Comparison of ENCODE assay signal across 9 mouse cellular contexts in the genomic region with DNA sequence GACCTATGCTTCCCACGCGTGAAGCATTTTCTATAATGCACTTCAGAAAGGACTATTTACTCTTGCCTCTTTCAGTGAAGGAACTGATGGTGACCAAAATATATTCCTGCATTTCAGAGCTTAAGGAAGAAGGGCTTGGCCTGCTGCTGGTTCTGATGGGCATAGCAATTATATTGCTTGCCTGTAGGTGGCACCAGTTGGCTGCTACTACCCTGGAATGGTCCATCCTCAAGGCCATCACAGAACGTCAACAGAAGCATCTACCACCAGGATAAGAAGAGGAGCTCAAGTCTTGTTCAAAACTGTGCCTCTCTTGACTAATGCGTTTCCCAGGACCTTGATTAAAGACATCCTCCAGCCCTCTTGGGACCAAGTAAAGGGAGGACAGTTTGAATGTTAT.
DNase-seq lines count a peak whose midpoint lies in the region; ATAC-seq and TF ChIP-seq lines count a peak whose summit lies in the region.
"Had no signal": no experiment of that assay in that cellular context is flagged by ENCODE, and none has a peak within 500 bp of the region (broad histone marks: within the 10 kb centered on the region; RNA-seq: fewer than 3 reads in every experiment).

No protein-coding gene starts in this region.

- TF ChIP-seq CTCF in small intestine, adult 2 months (IDR thresholded peaks at IDR 0.05; ENCODE audit: extremely low read depth, insufficient read length, insufficient replicate concordance, low read depth, low read length) = peak; percentile 60; the same call in 1 of the 2 replicates

- WGBS in heart, embryonic 10.5 days = 34% methylated on average over 4 of the region's 4 CpGs
- WGBS in small intestine, adult 2 months = 54% methylated on average over 4 of the region's 4 CpGs

- intact Hi-C loops in heart, postnatal 10 days (cut with DNase I) = loop anchor here (1.0 to 2.0 kb wide), 4 partner anchors 77 to 866 kb away; no protein-coding TSS in a partner anchor

- no peaks in the 10 kb centered on the region for H3K36me3 ChIP-seq in heart, embryonic 10.5 days
- H3K36me3 ChIP-seq in small intestine, adult 2 months (ENCODE audit: control insufficient read depth, insufficient read depth, low read length) = no peaks in the 10 kb centered on the region
- H3K36me3 ChIP-seq: neural tube, embryonic 13.5 days had no signal

- TF ChIP-seq POLR2A in small intestine, adult 2 months (IDR thresholded peaks at IDR 0.05; ENCODE audit: low read depth, low read length) = no peak

- ATAC-seq in activated CD4-positive, CD25-positive, alpha-beta regulatory T cell, adult 4 months = no peak

- no peaks in the 10 kb centered on the region for H3K4me1 ChIP-seq in heart, embryonic 10.5 days
- H3K4me1 ChIP-seq in small intestine, adult 2 months (ENCODE audit: control insufficient read depth, insufficient read depth, insufficient read length, low read length) = peaks cover 7% of the 10 kb centered on the region; the same call in 1 of the 2 replicates

- no peaks in the 10 kb centered on the region for H3K9me3 ChIP-seq in heart, embryonic 10.5 days
- H3K9me3 ChIP-seq: neural tube, embryonic 13.5 days had no signal

- H3K27ac ChIP-seq in heart, embryonic 10.5 days = no peak overlapping the region
- no peak overlapping the region for H3K27ac ChIP-seq in small intestine, adult 2 months (ENCODE audit: insufficient read depth, low read depth, low read length)
- H3K27ac ChIP-seq: neural tube, embryonic 13.5 days had no signal

- peak; percentile 34 to 61 for DNase-seq in heart, postnatal 10 days
- DNase-seq in heart, embryonic 10.5 days (ENCODE audit: low spot score) = no peak
- DNase-seq in urinary bladder, postnatal 25 days (ENCODE audit: low spot score) = peak; percentile 55
- DNase-seq in urinary bladder, postnatal 4 days (ENCODE audit: low spot score in 2 of 2) = no peak
- peak; percentile 62 to 63 for DNase-seq in cerebellum, postnatal 14 days
- peak; percentile 40 for DNase-seq in kidney, postnatal 14 days

- H3K27me3 ChIP-seq in heart, embryonic 10.5 days (ENCODE audit: insufficient read depth, poor library complexity, severe bottlenecking) = no peaks in the 10 kb centered on the region
- H3K27me3 ChIP-seq in small intestine, adult 2 months (ENCODE audit: control insufficient read depth, insufficient read depth, low read length) = no peaks in the 10 kb centered on the region
- H3K27me3 ChIP-seq: neural tube, embryonic 13.5 days had no signal

- H3K4me3 ChIP-seq in heart, embryonic 10.5 days = no peak overlapping the region
- H3K4me3 ChIP-seq in small intestine, adult 2 months (ENCODE audit: low read depth, low read length) = no peak overlapping the region
- H3K4me3 ChIP-seq: neural tube, embryonic 13.5 days had no signal

Comparison
In these comparisons a context has a peak if more than half of its experiments do, and no peak if none do; other contexts are left out.
1. DNase-seq: peak in heart, postnatal 10 days (2 of 2), urinary bladder, postnatal 25 days (single experiment), cerebellum, postnatal 14 days (2 of 2) and kidney, postnatal 14 days (single experiment); none in heart, embryonic 10.5 days (single experiment) and urinary bladder, postnatal 4 days (0 of 2).